Mouse (Mus musculus) midbrain, embryonic 14.5 days (tissue): ENCODE data around the gene Tjp1. TPM values are rescaled to one million over a fixed set of nuclear protein-coding genes. Genes with fewer than 3 reads are reported as not detected.

Source experiments
- ATAC-seq: fragments of 200-750 bp; cut with Nextera tagmentation; 2 replicates; pipeline ENCODE4 v1.8.0; 2017; ENCODE audit warnings: moderate number of reproducible peaks, moderate library complexity; ENCODE audit not compliant: low FRiP score, low TSS enrichment
- DNase-seq: peaks from one replicate; pipeline ENCODE4 v3.0.0-alpha.2; 2015
- H3K27ac ChIP-seq: fragments of 300-500 bp; sonication (generic); replicated peaks from 2 replicates; pipeline ENCODE4 v1.5.1; 2014; ENCODE audit warnings: mild to moderate bottlenecking, low read depth, low read length, moderate library complexity
- H3K27me3 ChIP-seq: fragments of 300-500 bp; sonication (generic); 2 replicates; pipeline ENCODE4 v1.6.1; 2014; ENCODE audit warnings: low read length, control low read depth, mixed read lengths; ENCODE audit not compliant: control insufficient read depth, insufficient read depth
- H3K36me3 ChIP-seq: fragments of 300-500 bp; sonication (generic); 2 replicates; pipeline ENCODE4 v1.6.1; 2014; ENCODE audit warnings: low read length, control low read depth; ENCODE audit not compliant: control insufficient read depth, insufficient read depth
- H3K4me1 ChIP-seq: fragments of 300-500 bp; sonication (generic); 2 replicates; pipeline ENCODE4 v1.6.1; 2014; ENCODE audit warnings: mild to moderate bottlenecking, antibody characterized with exemption, low read length, control low read depth; ENCODE audit not compliant: control insufficient read depth, insufficient read depth
- H3K4me2 ChIP-seq: fragments of 300-500 bp; sonication (generic); 2 replicates; pipeline ENCODE4 v1.6.1; 2014; ENCODE audit warnings: mild to moderate bottlenecking, low read length, moderate library complexity
- H3K4me3 ChIP-seq: fragments of 300-500 bp; sonication (generic); replicated peaks from 2 replicates; pipeline ENCODE4 v1.5.1; 2014; ENCODE audit warnings: low read depth, low read length
- H3K9ac ChIP-seq: fragments of 300-500 bp; sonication (generic); replicated peaks from 2 replicates; pipeline ENCODE4 v1.6.1; 2014; ENCODE audit warnings: mild to moderate bottlenecking, low read length, moderate library complexity
- H3K9me3 ChIP-seq: fragments of 300-500 bp; sonication (generic); 2 replicates; pipeline ENCODE4 v1.6.1; 2016; ENCODE audit warnings: low read length, control low read depth, mixed read lengths; ENCODE audit not compliant: control insufficient read depth
- WGBS: fragments of 180-500 bp; shearing (Covaris S2); extraction: QIAGEN DNeasy Blood & Tissue Kit; methylation state at CpG from one replicate; pipeline ENCODE4 v1.1.7; 2014; 5-methylcytosine and 5-hydroxymethylcytosine counted together
- polyA plus RNA-seq: library from polyadenylated mRNA; unstranded; fragments of >200 nt; fragmentation: Nextera tagmentation; extraction: Ambion mirVana; gene quantifications from 2 replicates; pipeline ENCODE4 v1.2.1, GENCODE M21; 2014

The Tjp1 gene
- polyA plus RNA-seq, 1 experiment from 2014 or later: 22.4 TPM

GRCm38 (mm10) chr7:65333081-65333760 is 194.4 kb downstream of the Tjp1 start:
- DNase-seq (no peak), ATAC-seq (no peak)
- no peak overlapping the region for H3K4me3 ChIP-seq
- H3K9me3 ChIP-seq: no peaks in the 10 kb centered on the region
- no peak overlapping the region for H3K27ac ChIP-seq
- H3K4me1 ChIP-seq: no peaks in the 10 kb centered on the region
- no peak overlapping the region for H3K9ac ChIP-seq
- H3K27me3 ChIP-seq: no peaks in the 10 kb centered on the region
- WGBS: 89% methylated on average over 2 of the region's 2 CpGs
- no peak overlapping the region for H3K4me2 ChIP-seq
- H3K36me3 ChIP-seq: peaks cover 24% of the 10 kb centered on the region

DNA sequence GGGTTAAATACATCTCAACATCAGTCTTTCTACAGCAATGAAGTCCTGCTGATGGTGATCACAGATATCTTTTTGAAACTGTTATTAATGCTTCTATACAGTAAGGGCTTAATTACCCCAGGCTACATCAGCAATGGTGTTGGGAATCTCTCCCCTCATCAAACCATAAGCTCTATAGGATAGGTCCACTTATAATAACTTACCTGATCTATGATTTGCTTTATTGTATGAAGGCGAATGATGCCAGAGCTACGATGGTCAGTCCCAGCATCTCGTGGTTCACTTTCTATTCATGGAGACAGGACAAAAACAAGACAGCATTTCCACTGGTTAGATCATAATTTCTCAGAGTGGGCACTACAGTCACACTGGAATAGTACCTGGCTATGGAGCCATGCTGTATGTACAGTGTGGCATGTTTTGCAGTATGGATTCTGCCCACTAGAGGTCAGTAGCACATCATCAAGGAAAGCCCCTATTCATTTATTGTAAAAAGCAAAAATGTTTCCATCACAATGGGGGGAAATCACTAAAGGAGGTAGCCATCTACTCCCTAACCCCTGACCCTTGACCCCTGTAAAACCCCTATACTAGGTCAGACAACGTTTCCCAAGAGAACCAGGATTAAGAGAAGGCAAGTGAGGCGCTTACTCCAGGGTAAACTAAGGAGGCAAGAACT is 208.4 kb downstream of the Tjp1 start:
- WGBS: 70% methylated on average over 5 of the region's 5 CpGs
- no peaks in the 10 kb centered on the region for H3K4me1 ChIP-seq
- no peaks in the 10 kb centered on the region for H3K9me3 ChIP-seq
- no peak overlapping the region for H3K27ac ChIP-seq
- no peak overlapping the region for H3K4me3 ChIP-seq
- peaks cover 30% of the 10 kb centered on the region for H3K36me3 ChIP-seq
- DNase-seq: peak; percentile 92
- no peak overlapping the region for H3K9ac ChIP-seq
- no peaks in the 10 kb centered on the region for H3K27me3 ChIP-seq
- no peak overlapping the region for H3K4me2 ChIP-seq
- ATAC-seq: peak; percentile 67

- DNase-seq (peak; percentile 81), ATAC-seq (no peak)
- no peaks in the 10 kb centered on the region for H3K9me3 ChIP-seq
- H3K4me3 ChIP-seq: no peak overlapping the region
- 36% methylated on average over 5 of the region's 5 CpGs for WGBS
- no peaks in the 10 kb centered on the region for H3K27me3 ChIP-seq
- no peak overlapping the region for H3K27ac ChIP-seq
- no peaks in the 10 kb centered on the region for H3K4me1 ChIP-seq
- H3K9ac ChIP-seq: no peak overlapping the region
- peaks cover 41% of the 10 kb centered on the region for H3K36me3 ChIP-seq
- no peak overlapping the region for H3K4me2 ChIP-seq
These were observed 210.2 kb downstream of the Tjp1 start for GRCm38 (mm10) chr7:65317418-65317817.

- Histone ChIP-seq H3K4me2 (no peak overlapping the region), H3K27ac (no peak overlapping the region), H3K27me3 (no peaks in the 10 kb centered on the region), H3K36me3 (peaks cover 54% of the 10 kb centered on the region), H3K4me3 (no peak overlapping the region), H3K9ac (no peak overlapping the region), H3K4me1 (no peaks in the 10 kb centered on the region), H3K9me3 (no peaks in the 10 kb centered on the region)
- no peak for ATAC-seq
- 85% methylated on average over 2 of the region's 2 CpGs for WGBS
- DNase-seq: no peak
These were observed 212.4 kb downstream of the Tjp1 start for GRCm38 (mm10) chr7:65315182-65315581.

DNA sequence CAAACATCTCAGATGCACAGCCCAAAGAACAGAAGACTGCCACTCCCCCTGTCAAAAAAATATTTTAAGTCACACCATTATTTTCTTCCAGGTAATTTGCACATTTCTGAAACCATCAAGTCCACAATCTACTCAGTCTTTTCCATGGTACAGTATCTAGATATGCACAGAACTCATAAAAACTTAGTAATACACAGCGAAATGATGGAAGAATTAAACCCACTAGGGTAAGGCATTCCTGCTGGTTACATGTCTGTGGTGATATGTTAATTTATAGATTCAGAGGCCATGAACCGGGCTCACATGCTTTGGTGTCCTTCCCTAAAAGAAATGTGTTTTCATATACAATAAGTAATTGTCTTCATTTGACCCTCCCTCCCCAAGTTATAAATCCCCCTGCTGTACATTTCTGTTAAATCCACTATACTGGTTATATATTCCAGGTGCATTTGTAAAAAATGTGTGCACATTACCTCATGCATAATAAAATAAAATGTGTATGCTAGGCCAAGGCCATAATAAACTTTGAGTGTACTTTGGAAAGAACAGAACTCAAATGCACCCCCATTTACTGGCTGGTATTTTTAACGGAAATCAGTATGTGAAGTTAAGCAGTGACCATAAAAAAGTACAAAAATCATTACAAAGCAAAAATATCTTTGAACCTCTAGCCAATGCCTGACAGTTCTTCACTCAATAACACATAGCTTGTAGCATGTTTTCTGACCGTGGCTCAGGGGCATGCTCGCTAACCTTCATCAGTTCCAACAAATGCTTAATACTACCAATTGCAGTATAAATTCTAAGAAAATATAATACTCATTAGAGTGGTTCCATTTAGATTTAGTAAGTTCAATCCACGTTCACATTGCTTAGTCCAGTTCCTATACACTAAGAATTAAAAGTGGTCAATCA is 230.6 kb downstream of the Tjp1 start:
- no peak for DNase-seq
- H3K9ac ChIP-seq: no peak overlapping the region
- no peak for ATAC-seq
- 88% methylated on average over 6 of the region's 6 CpGs for WGBS
- peaks cover 33% of the 10 kb centered on the region for H3K36me3 ChIP-seq
- H3K4me1 ChIP-seq: no peaks in the 10 kb centered on the region
- no peaks in the 10 kb centered on the region for H3K27me3 ChIP-seq
- no peak overlapping the region for H3K4me3 ChIP-seq
- H3K4me2 ChIP-seq: no peak overlapping the region
- H3K9me3 ChIP-seq: no peaks in the 10 kb centered on the region
- H3K27ac ChIP-seq: no peak overlapping the region

- H3K4me3 ChIP-seq: no peak overlapping the region
- no peaks in the 10 kb centered on the region for H3K9me3 ChIP-seq
- no peaks in the 10 kb centered on the region for H3K36me3 ChIP-seq
- no peak overlapping the region for H3K27ac ChIP-seq
- H3K27me3 ChIP-seq: no peaks in the 10 kb centered on the region
- H3K4me2 ChIP-seq: no peak overlapping the region
- 75% methylated on average over 16 of the region's 16 CpGs for WGBS
- DNase-seq: no peak
- ATAC-seq: no peak
- no peak overlapping the region for H3K9ac ChIP-seq
- 0 out of 2 replicates have a peak, but pooled peaks cover 3% of the 10 kb centered on the region for H3K4me1 ChIP-seq
These were observed 244.7 kb downstream of the Tjp1 start for GRCm38 (mm10) chr7:65282886-65283285.

GRCm38 (mm10) chr7:65281960-65282359 is 245.6 kb downstream of the Tjp1 start:
- DNase-seq (peak; percentile 29), ATAC-seq (no peak)
- no peak overlapping the region for H3K27ac ChIP-seq
- H3K4me3 ChIP-seq: no peak overlapping the region
- no peak overlapping the region for H3K9ac ChIP-seq
- H3K4me1 ChIP-seq: 0 out of 2 replicates have a peak, but pooled peaks cover 3% of the 10 kb centered on the region
- no peaks in the 10 kb centered on the region for H3K9me3 ChIP-seq
- no peak overlapping the region for H3K4me2 ChIP-seq
- 37% methylated on average over 3 of the region's 3 CpGs for WGBS
- no peaks in the 10 kb centered on the region for H3K36me3 ChIP-seq
- H3K27me3 ChIP-seq: no peaks in the 10 kb centered on the region

DNA sequence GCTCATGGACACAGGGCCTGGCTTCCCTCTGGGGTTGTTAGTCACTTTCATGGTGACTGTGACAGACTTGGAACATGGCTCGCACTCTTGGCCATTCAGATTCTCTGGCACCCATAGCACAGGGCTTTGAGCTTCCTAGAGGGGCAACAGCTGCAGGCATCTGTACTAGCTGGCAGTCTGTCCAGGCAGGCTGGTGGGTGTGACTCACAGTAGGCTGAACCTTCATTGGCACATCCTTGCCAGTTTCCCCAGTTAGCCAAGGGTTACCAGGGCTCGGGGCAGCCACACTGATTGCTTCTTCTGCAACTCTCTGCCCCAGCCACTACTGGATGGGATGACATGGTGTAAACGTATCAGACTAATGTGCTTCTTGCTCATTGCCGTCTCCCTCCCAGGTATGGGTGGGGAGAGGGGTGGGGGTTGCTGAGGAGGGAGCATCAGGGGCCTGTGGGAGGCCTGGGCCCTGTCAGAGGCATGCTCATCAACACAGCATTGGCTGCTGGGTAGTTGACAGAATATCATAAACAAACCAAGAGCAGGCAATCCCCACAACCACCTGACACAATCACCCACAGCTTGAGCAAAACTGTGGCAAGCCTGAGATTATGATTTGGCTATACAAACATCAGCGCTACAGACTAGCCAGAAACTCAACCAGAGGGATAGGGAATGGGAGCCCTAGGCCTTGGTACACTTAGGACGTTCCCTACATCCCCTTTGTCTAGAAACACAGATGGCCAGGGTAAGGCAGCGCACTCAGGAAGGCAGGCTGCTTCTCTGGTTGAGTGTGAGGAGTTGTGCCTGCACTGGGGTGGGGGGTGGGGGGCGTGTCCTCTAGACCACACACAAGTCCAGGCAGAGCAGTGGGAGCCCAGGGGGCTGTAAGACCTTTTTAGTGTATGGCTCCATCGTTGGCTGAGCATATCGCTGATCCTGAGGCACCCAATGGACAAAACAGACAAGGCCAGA is 246.4 kb downstream of the Tjp1 start:
- no peak for DNase-seq
- H3K4me1 ChIP-seq: 0 out of 2 replicates have a peak, but pooled peaks cover 3% of the 10 kb centered on the region

More for the DNA sequence above, 246.4 kb downstream of the Tjp1 start:
- Histone ChIP-seq H3K27me3 (no peaks in the 10 kb centered on the region), H3K9ac (no peak overlapping the region), H3K27ac (no peak overlapping the region), H3K4me3 (no peak overlapping the region), H3K4me2 (no peak overlapping the region), H3K36me3 (no peaks in the 10 kb centered on the region), H3K9me3 (no peaks in the 10 kb centered on the region)
- ATAC-seq: 0 out of 2 replicates have a peak, but pooled peaks have one; percentile 19
- 56% methylated on average over 10 of the region's 10 CpGs for WGBS
